Mouse (Mus musculus) hematopoietic stem cell, adult 5-6 weeks (primary cell): ENCODE data around the gene Atp9a. TPM values are rescaled to one million over a fixed set of nuclear protein-coding genes. Genes with fewer than 3 reads are reported as not detected.

ENCODE experiments used
- ATAC-seq, 2 experiments: fragments of 125-278 bp in 1 of 2; replicated peaks in 1 of 2; 2 replicates each; pipeline ENCODE4 v1.8.0; 2016 to 2017; ENCODE audit warnings: inconsistent platforms in 2 of 2, mild to moderate bottlenecking in 2 of 2, moderate number of reproducible peaks in 2 of 2, low read depth in 1 of 2, moderate TSS enrichment in 1 of 2; ENCODE audit not compliant: low FRiP score in 2 of 2, poor library complexity in 2 of 2, severe bottlenecking in 2 of 2, insufficient read depth in 1 of 2, low TSS enrichment in 1 of 2
- total RNA-seq: library from RNA; stranded (forward); fragments of 172-1452, 232-1000 nt; gene quantifications from 2 replicates; pipeline ENCODE4 v1.2.3, GENCODE M21; 2017

The Atp9a gene
- total RNA-seq, result 1.1 and 1.2 TPM in 2 replicates

GRCm38 (mm10) chr2:168742059-168742627, at the start of gene Atp9a:
TSS of gene Atp9a (minus strand) at chr2:168742409.
- 0 out of 4 replicates have a peak, but pooled peaks have one; percentile 20 to 38 for ATAC-seq

GRCm38 (mm10) chr2:168791115-168791802, 49.0 kb upstream of the Atp9a start:
- ATAC-seq, result no peak

GRCm38 (mm10) chr2:168786174-168786573, 44.0 kb upstream of the Atp9a start:
- no peak for ATAC-seq

GRCm38 (mm10) chr2:168780596-168780995, 38.4 kb upstream of the Atp9a start:
- no peak for ATAC-seq

- no peak for ATAC-seq
Observed at GRCm38 (mm10) chr2:168780024-168780423, 37.8 kb upstream of the Atp9a start.

GRCm38 (mm10) chr2:168777481-168777880, 35.3 kb upstream of the Atp9a start:
- ATAC-seq, result no peak

- no peak for ATAC-seq
Observed at GRCm38 (mm10) chr2:168776238-168776637, 34.0 kb upstream of the Atp9a start.

GRCm38 (mm10) chr2:168769259-168769658, 27.1 kb upstream of the Atp9a start:
- no peak for ATAC-seq

- ATAC-seq, result no peak
Observed at GRCm38 (mm10) chr2:168767582-168767981, 25.4 kb upstream of the Atp9a start, which contains the start of gene Sall4. TSS of gene Sall4 (minus strand) at chr2:168767943.

- ATAC-seq, result no peak
Observed at GRCm38 (mm10) chr2:168766538-168767361, 24.5 kb upstream of the Atp9a start.

- no peak for ATAC-seq
Observed at GRCm38 (mm10) chr2:168765696-168766537, 23.7 kb upstream of the Atp9a start.

- ATAC-seq, result 0 out of 4 replicates have a peak, but pooled peaks of 1 of the 2 experiments have one; percentile 40
Observed at GRCm38 (mm10) chr2:168765065-168765681, 23.0 kb upstream of the Atp9a start.

- no peak for ATAC-seq
Observed at GRCm38 (mm10) chr2:168764460-168764867, 22.3 kb upstream of the Atp9a start.

GRCm38 (mm10) chr2:168763785-168764184, 21.6 kb upstream of the Atp9a start:
- no peak for ATAC-seq

- no peak for ATAC-seq
Observed at GRCm38 (mm10) chr2:168762411-168762815, 20.2 kb upstream of the Atp9a start.

- no peak for ATAC-seq
Observed at GRCm38 (mm10) chr2:168761954-168762353, 19.7 kb upstream of the Atp9a start.

- no peak for ATAC-seq
Observed at GRCm38 (mm10) chr2:168761141-168761540, 18.9 kb upstream of the Atp9a start.
